Mouse (Mus musculus) kidney, adult 2 months (tissue): ENCODE results near the gene 6820408C15Rik.
A peak's percentile ranks its signal among the peaks of the same experiment; 100 is the strongest.

Source experiments
- CTCF ChIP-seq: fragments of 200-500 bp; conservative IDR thresholded peaks from 2 replicates; pipeline ENCODE4 v1.5.1; 2011; ENCODE audit warnings: low read depth, mild to moderate bottlenecking, control low read depth, low read length, moderate library complexity, mixed read lengths; ENCODE audit not compliant: insufficient read depth, insufficient read length
- POLR2A ChIP-seq: fragments of 200-500 bp; IDR thresholded peaks from one replicate; pipeline ENCODE4 v1.6.1; 2011; ENCODE audit warnings: low read depth, low read length, control low read depth

DNA sequence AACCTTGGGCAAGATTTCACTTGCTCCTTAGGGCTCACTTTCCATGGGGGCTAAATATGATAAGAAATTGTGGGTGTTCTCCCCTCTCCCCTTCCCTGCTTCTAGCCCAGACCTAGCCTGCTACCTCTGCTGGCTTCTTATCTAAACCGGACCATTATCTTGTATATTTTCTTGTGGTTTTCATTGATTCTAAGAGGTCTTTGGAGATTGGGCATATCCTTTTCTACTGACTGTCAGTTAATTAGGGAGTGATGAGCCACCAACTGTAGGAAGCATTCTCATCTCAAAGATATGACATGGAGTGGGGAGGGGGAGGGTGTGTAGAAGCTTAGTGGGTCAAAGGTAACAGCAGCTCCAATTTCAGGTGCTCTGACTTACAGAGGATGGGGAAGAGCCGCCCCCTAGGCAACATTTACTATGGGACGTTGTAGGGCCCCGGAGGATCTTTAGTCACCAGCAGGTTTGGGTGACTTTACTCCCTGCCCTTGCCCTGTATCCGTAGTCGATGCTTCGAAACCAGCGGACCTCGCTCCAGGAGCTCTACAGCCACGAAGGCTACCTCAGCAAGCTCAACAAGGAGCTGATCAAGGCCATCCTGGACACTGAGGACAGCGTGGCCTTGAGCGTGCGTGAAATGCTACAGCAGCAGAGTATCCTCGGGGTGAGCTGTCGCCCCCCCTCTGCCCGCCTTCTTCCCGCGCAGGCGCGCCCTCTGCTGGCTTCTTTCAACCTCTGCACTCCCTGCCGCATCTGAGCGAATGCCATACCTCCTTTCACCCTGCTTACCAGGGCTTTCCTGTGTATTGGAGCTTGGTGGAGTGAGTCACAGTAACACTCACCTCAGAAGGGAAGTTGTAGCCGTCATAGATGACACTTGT is 21.8 kb downstream of the 6820408C15Rik start:
- peak; percentile 82 for TF ChIP-seq CTCF
- TF ChIP-seq POLR2A, result no peak
